Mouse (Mus musculus) cerebellum, adult 18-20 months (tissue): ENCODE measurements around the gene Foxn4.

Experiments
- DNase-seq, 2 experiments: peaks; one replicate each; pipeline ENCODE4 v3.0.0; 2021

Gene Foxn4

DNA sequence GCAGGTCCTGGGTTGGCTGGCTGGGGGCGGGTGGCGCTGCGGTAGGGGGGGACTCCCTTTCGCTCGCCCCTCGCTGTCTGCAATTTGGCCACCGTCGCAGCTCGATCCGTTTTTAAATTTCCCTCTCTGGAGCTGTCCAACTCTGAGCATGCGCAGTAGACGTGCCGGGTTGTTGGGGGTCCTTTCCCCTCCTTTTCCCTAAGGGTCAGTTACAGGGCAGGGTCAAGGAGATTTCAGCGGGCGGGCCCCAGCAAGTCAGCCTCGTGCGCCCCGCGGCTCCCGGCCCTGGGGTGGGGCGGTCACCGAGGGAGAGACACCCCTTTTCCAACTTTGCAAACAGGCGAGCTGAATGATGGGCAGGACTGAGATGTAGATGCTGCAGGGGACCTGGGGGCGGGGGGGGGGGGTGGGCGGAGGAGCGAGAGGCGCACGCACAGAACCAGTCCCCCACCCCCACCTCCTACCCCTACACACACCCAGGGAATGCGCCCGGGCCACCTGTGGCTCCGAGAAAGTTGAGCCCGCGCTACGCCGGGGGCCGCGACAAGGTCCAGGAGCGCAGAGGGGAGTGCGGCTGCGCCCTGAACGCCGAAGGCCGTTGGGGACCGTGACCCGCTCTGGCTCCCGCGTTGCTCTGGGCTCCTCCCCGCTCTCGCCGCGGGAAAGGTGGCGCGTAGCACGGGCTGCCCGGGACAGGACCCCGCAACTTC, at the start of gene Foxn4:
Gene Foxn4, minus strand, starts transcription at position 115 of the 710 bp plus-strand sequence.
- DNase-seq: no peak

GRCm38 (mm10) chr5:114323105-114323790, 49.6 kb upstream of the Foxn4 start:
- DNase-seq: no peak

GRCm38 (mm10) chr5:114309680-114310036, 36.1 kb upstream of the Foxn4 start:
- no peak for DNase-seq

DNA sequence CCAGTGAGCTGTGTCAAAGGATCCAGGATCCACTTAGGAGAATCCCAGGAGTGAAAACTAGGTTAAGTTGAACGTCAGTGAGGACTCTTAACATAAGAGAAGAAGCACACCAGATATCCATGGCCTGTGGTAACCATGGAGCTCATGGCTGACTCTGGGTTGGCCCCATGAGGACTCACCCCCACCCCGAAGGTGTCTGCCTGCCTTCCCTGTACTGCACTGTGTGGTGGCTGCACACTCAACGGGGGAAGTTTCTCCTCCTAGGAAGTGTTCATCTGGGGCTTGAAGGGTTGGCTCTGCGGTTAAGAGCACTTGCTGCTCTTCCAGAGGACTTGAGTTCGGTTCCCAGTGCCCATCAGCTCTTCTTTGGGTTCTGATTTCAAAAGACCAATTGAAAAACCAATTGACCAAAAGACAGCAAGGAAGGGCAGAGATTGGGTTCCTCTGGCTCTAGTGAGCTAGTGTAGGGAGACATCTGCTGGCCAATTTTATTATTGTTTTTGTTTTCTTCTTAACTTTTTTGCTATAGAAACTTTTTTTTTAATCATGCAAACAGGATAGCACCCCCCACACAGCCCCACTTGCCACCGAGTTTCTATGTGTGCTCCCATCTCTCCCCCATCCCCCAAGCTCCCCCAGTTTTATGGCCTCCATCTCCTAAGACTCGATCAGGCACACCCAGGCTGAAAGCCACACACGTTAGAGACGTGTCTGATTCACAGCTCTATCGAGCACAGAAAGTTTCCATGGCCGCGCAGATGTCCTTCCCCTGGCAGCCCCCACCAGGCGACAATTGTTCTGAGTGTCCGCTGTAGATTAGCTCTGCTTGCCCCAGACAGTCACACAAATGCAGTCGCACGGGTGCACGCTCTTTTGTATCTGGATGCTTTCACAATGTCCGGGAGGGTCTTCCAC, 35.4 kb upstream of the Foxn4 start:
- DNase-seq: no peak

DNA sequence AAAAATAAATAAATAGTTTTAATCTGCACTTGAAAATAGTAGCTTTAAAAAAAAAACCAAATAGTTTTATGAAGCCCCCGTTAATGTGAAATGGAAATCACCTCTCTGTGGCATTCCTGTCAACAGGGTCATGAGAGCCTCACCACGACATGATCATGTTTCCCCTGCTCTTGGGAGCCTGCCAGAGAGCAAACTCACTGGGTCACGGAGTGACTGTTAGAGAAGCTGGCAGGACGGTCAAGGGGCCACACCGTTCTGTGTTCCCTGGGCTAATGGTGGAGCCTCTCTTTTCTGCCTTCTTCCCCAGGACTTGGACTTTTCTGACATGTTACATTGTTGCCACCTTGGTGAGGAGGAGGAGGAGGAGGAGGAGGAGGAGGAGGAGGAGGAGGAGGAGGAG, 32.9 kb upstream of the Foxn4 start:
- DNase-seq: no peak

DNA sequence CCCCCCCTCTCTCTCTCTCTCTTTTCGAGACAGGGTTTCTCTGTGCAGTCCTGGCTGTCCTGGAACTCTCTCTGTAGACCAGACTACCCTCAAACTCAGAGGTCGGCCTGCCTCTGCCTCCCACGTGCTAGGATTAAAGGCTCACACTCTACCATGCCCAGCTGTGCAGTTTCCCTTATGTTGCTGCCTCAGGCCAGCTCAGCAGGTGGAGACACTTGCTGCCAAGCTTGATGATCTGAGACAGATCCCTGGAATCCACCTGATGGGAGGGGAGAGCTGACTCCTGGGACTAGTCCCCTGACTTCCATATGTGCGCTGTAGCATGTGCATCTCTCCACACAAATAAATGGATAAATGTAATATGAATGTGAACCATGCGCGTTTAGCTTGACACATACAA, 29.6 kb upstream of the Foxn4 start:
- no peak for DNase-seq

DNA sequence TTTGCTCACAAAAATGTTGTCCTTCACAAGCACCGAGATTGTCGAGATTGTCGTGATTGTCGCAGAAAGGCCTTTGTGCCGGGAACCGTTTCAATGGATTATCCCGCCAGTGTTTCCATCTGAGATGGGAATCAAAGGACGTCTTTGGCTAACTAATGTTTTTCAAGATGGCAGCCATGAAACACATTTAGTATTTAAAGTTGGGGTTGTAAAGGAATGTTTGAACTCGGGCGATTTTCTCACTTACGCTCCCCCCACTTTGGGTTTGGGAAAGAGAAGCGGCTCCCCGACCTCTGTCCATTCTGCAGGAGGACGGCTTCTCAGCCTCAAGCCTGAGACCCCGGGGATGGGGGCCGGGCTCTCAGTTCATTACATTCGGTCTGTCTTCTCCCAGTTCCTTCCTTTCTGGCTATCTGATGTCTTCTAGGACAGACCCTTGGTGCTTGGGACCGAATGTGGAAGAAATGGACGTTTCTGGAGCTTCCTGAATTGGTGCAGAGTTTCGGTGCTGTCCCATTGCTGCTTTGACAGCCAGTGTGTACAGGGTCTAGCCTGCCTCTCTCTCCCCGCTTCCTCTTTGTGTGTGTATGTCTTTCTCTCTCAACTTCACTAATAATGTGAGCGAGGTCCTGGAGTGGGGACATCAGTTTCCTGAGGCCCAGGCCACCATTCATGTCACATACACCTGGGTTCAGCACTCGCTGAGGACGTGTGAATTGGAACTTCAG, 26.4 kb upstream of the Foxn4 start:
- no peak for DNase-seq

GRCm38 (mm10) chr5:114299156-114299855, 25.7 kb upstream of the Foxn4 start:
- no peak for DNase-seq

GRCm38 (mm10) chr5:114298212-114298894, 24.7 kb upstream of the Foxn4 start:
- DNase-seq: peak; percentile 7 to 18

DNA sequence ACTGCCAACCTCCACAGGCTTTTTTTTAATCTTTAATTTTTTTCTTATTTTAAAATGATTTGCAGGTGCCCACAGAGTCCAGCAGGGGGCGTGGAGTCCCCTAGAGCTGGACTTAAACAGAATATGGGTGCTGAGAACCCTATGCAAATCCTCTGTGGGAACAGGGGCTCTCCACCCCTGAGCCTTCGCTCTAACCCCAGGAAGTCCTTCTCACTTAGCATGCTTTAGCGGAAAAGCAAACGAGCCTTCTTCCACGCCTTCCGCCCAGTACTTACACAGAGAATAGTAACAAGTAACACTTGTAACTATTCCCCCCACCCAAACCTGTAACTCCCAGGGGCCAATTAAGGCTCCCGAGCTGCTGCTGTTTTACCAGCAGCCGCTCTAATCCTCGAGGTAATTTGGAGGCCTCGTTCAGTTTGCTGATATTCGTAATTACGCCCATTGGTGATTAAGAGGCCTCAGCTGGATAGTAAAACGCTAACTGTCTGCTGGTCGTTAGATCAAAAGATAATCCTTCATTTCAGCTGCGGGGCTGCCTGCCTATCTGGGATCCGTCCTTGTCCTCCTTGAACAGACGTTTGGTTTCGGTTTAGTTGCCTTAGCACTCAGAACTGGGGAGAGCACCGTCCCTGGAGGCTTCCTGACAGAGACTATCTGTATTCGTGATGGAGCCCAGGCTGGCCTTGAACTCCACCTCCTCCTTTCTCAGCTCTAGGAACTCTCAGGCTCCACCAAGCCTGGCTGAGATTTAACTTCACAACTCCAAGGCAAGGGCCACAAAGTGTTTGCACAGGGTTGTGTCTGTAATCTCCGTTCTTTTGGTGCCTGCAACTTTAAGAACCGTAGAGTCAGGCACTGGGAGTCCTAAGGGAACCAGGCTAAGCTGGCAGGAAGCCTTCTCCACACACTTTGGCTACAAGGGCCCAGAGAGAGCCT, 23.4 kb upstream of the Foxn4 start:
- DNase-seq: no peak

GRCm38 (mm10) chr5:114290004-114290403, 16.4 kb upstream of the Foxn4 start:
- no peak for DNase-seq

- no peak for DNase-seq
Measured at GRCm38 (mm10) chr5:114288874-114289273, 15.3 kb upstream of the Foxn4 start, which contains the start of gene Myo1h. Myo1h (plus strand) TSS chr5:114289166.

- no peak for DNase-seq
Measured at GRCm38 (mm10) chr5:114288396-114288795, 14.8 kb upstream of the Foxn4 start.

GRCm38 (mm10) chr5:114286872-114287571, 13.4 kb upstream of the Foxn4 start:
- DNase-seq: no peak

DNA sequence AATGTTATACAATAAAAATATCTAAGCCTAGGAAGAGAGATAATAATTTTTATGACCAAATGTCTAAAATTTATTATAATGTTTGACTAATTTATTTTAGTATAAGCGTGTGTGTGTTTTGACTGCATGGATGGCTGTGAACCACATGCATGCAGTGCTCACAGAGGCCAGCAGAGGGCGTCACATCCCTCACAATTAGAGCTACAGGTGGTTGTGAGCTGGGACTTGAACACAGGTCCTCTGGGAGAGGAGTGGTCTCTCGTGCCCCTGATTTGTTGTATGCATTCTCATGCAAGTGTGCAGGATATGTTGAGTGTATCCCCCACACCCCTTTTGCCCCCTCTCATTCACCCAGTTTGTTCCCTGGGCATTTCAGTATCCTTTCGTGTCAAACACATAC, 12.5 kb upstream of the Foxn4 start:
- no peak for DNase-seq

DNA sequence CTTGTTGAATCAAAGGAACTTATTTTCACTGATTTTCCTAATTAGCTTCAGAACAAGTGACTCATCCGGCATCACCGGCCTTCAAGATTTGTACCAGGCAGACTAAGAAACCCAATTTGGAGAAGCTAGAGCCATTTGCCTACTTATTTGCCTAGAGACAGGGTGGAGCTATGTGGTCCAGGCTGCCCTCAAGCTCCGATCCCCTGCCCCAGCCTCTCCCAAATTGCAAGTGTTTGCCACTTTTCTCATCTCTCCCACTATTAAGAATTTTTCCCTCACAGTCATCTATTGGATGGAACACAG, 11.7 kb upstream of the Foxn4 start:
- no peak for DNase-seq

- no peak for DNase-seq
Measured at GRCm38 (mm10) chr5:114284604-114285397, 11.2 kb upstream of the Foxn4 start.

DNA sequence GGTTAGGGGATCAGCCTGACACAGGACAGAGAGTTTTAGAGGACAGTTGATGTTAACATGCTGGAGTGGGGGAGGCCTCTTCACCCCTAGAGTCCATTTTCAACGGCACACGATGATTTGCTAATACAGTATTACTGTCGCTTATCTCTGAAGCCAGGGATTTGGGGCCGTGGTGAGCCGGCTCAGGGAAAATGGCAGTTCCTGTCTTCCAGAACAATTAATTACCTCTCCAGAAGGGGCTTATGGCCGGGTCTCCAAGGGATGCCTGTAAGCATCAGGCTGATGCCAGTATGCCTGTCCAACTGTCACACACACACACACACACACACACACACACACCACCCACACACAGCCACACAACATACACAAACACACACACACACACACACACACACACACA, 8.7 kb upstream of the Foxn4 start:
- DNase-seq: no peak
